Mouse (Mus musculus): Measurements from ENCODE around the gene Cox19.

Gene Cox19

GRCm38 (mm10) chr5:139327634-139328020, 23.6 kb downstream of the Cox19 start:
- no peak for DNase-seq (ENCODE audit: low read depth)

GRCm38 (mm10) chr5:139326986-139327633, 24.1 kb downstream of the Cox19 start:
- no peak for DNase-seq (ENCODE audit: low read depth)

- no peak for DNase-seq (ENCODE audit: low read depth)
Measured at GRCm38 (mm10) chr5:139326111-139326696, 25.0 kb downstream of the Cox19 start.

- no peak for DNase-seq (ENCODE audit: low read depth)
Measured at GRCm38 (mm10) chr5:139325395-139325966, 25.7 kb downstream of the Cox19 start, which contains the start of gene Adap1. TSS of gene Adap1 (minus strand) at chr5:139325622.

- no peak for DNase-seq (ENCODE audit: low read depth)
Measured at GRCm38 (mm10) chr5:139324691-139325394, 26.4 kb downstream of the Cox19 start.

GRCm38 (mm10) chr5:139324045-139324491, 27.1 kb downstream of the Cox19 start:
- no peak for DNase-seq (ENCODE audit: low read depth)

- no peak for DNase-seq (ENCODE audit: low read depth)
Measured at GRCm38 (mm10) chr5:139323260-139323924, 27.8 kb downstream of the Cox19 start.

GRCm38 (mm10) chr5:139321331-139321730, 29.9 kb downstream of the Cox19 start:
- DNase-seq (ENCODE audit: low read depth): no peak

- no peak for DNase-seq (ENCODE audit: low read depth)
Measured at GRCm38 (mm10) chr5:139320424-139320823, 30.8 kb downstream of the Cox19 start.

- DNase-seq (ENCODE audit: low read depth): no peak
Measured at GRCm38 (mm10) chr5:139317751-139318504, 33.3 kb downstream of the Cox19 start.

- DNase-seq (ENCODE audit: low read depth): no peak
Measured at GRCm38 (mm10) chr5:139316982-139317675, 34.1 kb downstream of the Cox19 start.

- DNase-seq (ENCODE audit: low read depth): no peak
Measured at GRCm38 (mm10) chr5:139314941-139315642, 36.1 kb downstream of the Cox19 start.

GRCm38 (mm10) chr5:139313536-139313935, 37.7 kb downstream of the Cox19 start:
- no peak for DNase-seq (ENCODE audit: low read depth)

- no peak for DNase-seq (ENCODE audit: low read depth)
Measured at GRCm38 (mm10) chr5:139311822-139312221, 39.4 kb downstream of the Cox19 start.

GRCm38 (mm10) chr5:139310477-139310876, 40.7 kb downstream of the Cox19 start:
- no peak for DNase-seq (ENCODE audit: low read depth)

GRCm38 (mm10) chr5:139309946-139310345, 41.3 kb downstream of the Cox19 start:
- DNase-seq (ENCODE audit: low read depth): no peak

- DNase-seq (ENCODE audit: low read depth): no peak
Measured at GRCm38 (mm10) chr5:139303646-139304061, 47.6 kb downstream of the Cox19 start.

GRCm38 (mm10) chr5:139302101-139302500, 49.1 kb downstream of the Cox19 start:
- no peak for DNase-seq (ENCODE audit: low read depth)

GRCm38 (mm10) chr5:139297745-139298144, 53.5 kb downstream of the Cox19 start:
- no peak for DNase-seq (ENCODE audit: low read depth)

GRCm38 (mm10) chr5:139297092-139297491, 54.1 kb downstream of the Cox19 start:
- DNase-seq (ENCODE audit: low read depth): no peak
